Mouse (Mus musculus): ENCODE results near the gene Reep3. TPM values are rescaled to one million over a fixed set of nuclear protein-coding genes. Genes with fewer than 3 reads are reported as not detected.

The Reep3 gene
- polyA plus RNA-seq, 1 experiment = 47.9 TPM

DNA sequence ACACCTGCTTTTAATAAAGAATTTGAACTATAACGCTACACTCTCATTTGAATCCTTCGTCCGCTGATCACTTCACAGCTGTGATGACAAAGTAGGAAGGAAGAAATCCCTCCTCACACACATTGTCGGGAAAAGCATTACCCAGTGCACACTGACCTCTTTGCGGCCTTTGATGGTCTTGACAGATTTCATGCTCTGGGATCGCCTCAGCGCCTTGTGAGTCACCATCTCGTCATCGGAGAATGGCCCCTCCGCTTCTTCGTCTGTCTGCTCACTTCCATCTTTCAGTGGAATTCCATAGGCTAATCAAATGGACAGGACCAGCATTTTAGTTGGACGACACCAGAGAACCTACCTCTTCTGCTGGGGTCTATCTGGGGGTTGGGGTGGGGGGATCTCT lies 82.0 kb downstream of the Reep3 start:
- TF ChIP-seq EP300 (IDR thresholded peaks at IDR 0.05; ENCODE audit: insufficient read depth, low read depth, low read length) = no peak
- TF ChIP-seq POLR2A (IDR thresholded peaks at IDR 0.05; ENCODE audit: insufficient read depth, low read length) = no peak
- TF ChIP-seq CTCF (IDR thresholded peaks at IDR 0.05; ENCODE audit: low read depth, low read length) = no peak

DNA sequence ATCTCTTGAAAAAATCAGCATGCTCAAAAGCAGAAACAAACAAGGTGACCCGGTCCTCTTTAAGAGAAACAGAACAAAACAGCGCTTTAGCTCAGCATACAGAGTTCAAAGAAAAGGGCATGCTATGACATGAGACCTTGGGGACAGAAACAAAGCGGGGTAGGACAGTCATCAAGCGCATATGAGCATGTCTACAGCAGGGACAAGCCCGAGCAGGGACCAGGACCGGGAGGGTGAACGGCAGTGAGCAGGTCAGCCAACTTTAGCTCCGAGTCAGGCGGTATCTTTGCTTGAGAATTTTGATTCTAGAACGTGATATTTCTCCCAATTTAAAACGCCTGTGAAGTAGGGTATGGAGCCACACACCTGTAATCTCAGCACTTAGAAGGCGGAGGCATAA lies 86.2 kb downstream of the Reep3 start:
- Histone ChIP-seq H3K36me3 (ENCODE audit: control insufficient read depth, insufficient read depth, low read length, poor library complexity, severe bottlenecking) (peaks cover 7% of the 10 kb centered on the region; the same call in 1 of the 2 replicates), H3K27ac (ENCODE audit: insufficient read depth, low read length) (peak overlapping the region; percentile 14)
- TF ChIP-seq EP300 (IDR thresholded peaks at IDR 0.05; ENCODE audit: insufficient read depth, low read depth, low read length) (peak; percentile 51; the same call in 1 of the 2 replicates), CTCF (IDR thresholded peaks at IDR 0.05; ENCODE audit: low read depth, low read length) (no peak), POLR2A (IDR thresholded peaks at IDR 0.05; ENCODE audit: insufficient read depth, low read length) (no peak)

More for the DNA sequence above, 82.0 kb downstream of the Reep3 start:
- Histone ChIP-seq H3K9ac (ENCODE audit: low read depth, poor library complexity, severe bottlenecking) (no peak overlapping the region), H3K36me3 (ENCODE audit: control insufficient read depth, insufficient read depth, low read length, poor library complexity, severe bottlenecking) (peaks cover 7% of the 10 kb centered on the region; the same call in 1 of the 2 replicates), H3K4me3 (ENCODE audit: low read depth, low read length) (no peak overlapping the region), H3K27ac (ENCODE audit: insufficient read depth, low read length) (no peak overlapping the region), H3K27me3 (ENCODE audit: control insufficient read depth, insufficient read depth, low read length, poor library complexity, severe bottlenecking) (no peaks in the 10 kb centered on the region), H3K9me3 (replicated peaks; ENCODE audit: control insufficient read depth, insufficient read depth, low read length, poor library complexity, severe bottlenecking) (no peaks in the 10 kb centered on the region), H3K4me1 (ENCODE audit: control insufficient read depth, insufficient read depth, low read length) (peaks cover 14% of the 10 kb centered on the region)

DNA sequence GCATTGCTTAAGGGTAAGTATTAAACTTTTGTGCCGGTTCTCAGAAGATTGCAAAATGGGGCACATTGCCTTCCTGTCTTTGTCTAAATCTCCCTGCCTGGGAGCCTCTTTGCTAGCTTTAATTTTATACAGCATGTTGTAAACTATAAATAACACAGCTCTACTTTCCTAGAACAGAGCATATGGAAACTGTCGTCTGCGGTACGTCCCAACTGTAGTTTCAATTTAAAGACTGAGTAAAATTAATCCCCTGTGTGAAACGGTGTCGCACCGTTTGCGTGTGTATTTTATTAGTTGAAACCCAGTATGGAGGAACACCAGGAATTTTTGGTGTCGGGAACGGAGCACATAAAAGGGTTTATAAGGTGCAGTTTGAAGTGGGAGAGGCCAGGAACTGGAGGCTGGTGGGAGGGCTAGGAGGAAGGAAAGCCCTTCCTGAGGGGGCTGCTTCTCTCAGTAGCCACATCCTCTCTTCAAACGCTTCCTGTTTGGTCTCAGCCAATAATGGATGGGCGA lies 92.2 kb downstream of the Reep3 start:
- Histone ChIP-seq H3K27me3 (ENCODE audit: control insufficient read depth, insufficient read depth, low read length, poor library complexity, severe bottlenecking) (no peaks in the 10 kb centered on the region), H3K9me3 (replicated peaks; ENCODE audit: control insufficient read depth, insufficient read depth, low read length, poor library complexity, severe bottlenecking) (peaks cover 12% of the 10 kb centered on the region), H3K36me3 (ENCODE audit: control insufficient read depth, insufficient read depth, low read length, poor library complexity, severe bottlenecking) (no peaks in the 10 kb centered on the region), H3K9ac (ENCODE audit: low read depth, poor library complexity, severe bottlenecking) (peak overlapping the region; percentile 47), H3K4me3 (ENCODE audit: low read depth, low read length) (no peak overlapping the region), H3K27ac (ENCODE audit: insufficient read depth, low read length) (peak overlapping the region; percentile 99), H3K4me1 (ENCODE audit: control insufficient read depth, insufficient read depth, low read length) (no peaks in the 10 kb centered on the region)
- no peak for TF ChIP-seq POLR2A (IDR thresholded peaks at IDR 0.05; ENCODE audit: insufficient read depth, low read length)
- TF ChIP-seq EP300 (IDR thresholded peaks at IDR 0.05; ENCODE audit: insufficient read depth, low read depth, low read length) = no peak
- no peak for TF ChIP-seq CTCF (IDR thresholded peaks at IDR 0.05; ENCODE audit: low read depth, low read length)

More for the DNA sequence above, 86.2 kb downstream of the Reep3 start:
- Histone ChIP-seq H3K4me1 (ENCODE audit: control insufficient read depth, insufficient read depth, low read length) (peaks cover 5% of the 10 kb centered on the region), H3K27me3 (ENCODE audit: control insufficient read depth, insufficient read depth, low read length, poor library complexity, severe bottlenecking) (no peaks in the 10 kb centered on the region), H3K9ac (ENCODE audit: low read depth, poor library complexity, severe bottlenecking) (no peak overlapping the region), H3K4me3 (ENCODE audit: low read depth, low read length) (peak overlapping the region; percentile 6; the same call in 1 of the 2 replicates), H3K9me3 (replicated peaks; ENCODE audit: control insufficient read depth, insufficient read depth, low read length, poor library complexity, severe bottlenecking) (no peaks in the 10 kb centered on the region)

DNA sequence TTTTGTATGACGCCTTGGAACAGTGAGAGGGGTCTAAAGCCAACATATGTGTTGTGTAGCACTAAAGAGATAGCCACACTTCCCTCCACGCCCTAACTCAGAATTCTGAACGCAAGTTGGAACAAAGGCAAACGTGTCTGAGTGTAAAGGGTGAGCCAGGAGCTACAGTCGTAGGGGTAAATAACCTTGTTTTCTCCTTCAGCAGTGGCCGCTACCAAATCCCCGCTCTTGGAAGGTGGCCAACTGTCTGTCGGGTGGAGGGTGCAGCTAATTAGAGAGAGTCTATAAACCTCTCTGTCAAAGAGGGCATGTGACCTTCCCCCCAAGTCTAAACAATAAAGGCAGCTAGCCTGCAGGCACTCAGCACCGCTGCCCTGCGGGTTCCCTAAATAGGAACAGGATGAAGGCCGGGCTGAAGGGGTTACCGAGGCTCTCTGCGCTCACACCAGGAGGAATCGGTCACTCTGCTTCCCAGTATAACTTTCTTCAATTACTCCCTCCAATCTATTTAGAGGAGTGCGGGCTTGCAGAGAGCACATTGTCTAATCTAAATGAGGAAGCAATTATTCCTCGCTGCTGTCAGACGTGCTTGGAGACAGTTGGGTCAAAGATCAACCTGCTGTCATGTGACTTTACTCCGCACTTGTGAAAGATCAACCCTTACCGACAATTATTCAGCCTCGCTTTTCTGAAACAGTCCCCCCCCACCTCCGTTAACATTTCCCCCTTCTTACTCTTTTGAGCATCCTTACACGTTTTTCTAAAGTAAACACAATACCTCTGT lies 92.8 kb downstream of the Reep3 start:
- Histone ChIP-seq H3K9me3 (replicated peaks; ENCODE audit: control insufficient read depth, insufficient read depth, low read length, poor library complexity, severe bottlenecking) (peaks cover 15% of the 10 kb centered on the region), H3K36me3 (ENCODE audit: control insufficient read depth, insufficient read depth, low read length, poor library complexity, severe bottlenecking) (no peaks in the 10 kb centered on the region), H3K4me3 (ENCODE audit: low read depth, low read length) (peak overlapping the region; percentile 20), H3K4me1 (ENCODE audit: control insufficient read depth, insufficient read depth, low read length) (no peaks in the 10 kb centered on the region), H3K9ac (ENCODE audit: low read depth, poor library complexity, severe bottlenecking) (peak overlapping the region; percentile 47), H3K27ac (ENCODE audit: insufficient read depth, low read length) (peak overlapping the region; percentile 99), H3K27me3 (ENCODE audit: control insufficient read depth, insufficient read depth, low read length, poor library complexity, severe bottlenecking) (no peaks in the 10 kb centered on the region)
- TF ChIP-seq EP300 (IDR thresholded peaks at IDR 0.05; ENCODE audit: insufficient read depth, low read depth, low read length) = peak; percentile 94
- no peak for TF ChIP-seq POLR2A (IDR thresholded peaks at IDR 0.05; ENCODE audit: insufficient read depth, low read length)
- no peak for TF ChIP-seq CTCF (IDR thresholded peaks at IDR 0.05; ENCODE audit: low read depth, low read length)

DNA sequence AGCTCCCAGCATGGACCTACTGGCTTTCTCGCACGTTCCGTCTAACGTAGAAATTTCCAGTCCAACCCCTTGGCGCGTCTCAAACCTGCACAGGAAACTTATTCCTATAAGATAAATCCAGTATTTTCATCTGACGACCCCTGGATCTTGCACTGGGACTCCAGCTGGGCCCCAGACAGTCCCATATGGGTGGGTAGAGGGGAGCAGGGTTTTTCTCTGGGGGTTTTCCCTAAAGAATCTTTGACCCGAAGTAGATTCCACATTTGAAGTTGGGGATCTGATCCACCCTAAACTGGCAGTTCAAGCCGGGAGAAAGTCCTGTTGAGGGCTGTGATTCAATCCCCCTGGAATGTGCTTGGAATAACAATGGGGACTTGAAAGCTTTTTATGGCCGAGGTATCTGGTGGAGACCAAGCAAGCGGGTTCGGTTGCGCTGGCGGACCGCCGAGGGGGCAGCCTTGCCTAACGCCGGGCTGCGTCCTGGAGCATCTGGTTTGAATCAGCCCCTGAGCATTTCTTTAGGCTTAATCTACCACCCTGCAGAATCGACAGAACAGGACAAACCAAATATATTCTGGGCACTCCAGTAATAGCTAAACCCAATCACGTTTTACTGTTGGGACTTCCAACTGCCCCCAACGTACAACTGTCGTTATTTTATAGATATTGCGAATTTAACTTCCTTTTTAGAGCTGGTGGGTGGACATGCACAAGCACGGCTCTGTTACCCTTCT lies 93.6 kb downstream of the Reep3 start:
- Histone ChIP-seq H3K4me3 (ENCODE audit: low read depth, low read length) (peak overlapping the region; percentile 57), H3K9ac (ENCODE audit: low read depth, poor library complexity, severe bottlenecking) (peak overlapping the region; percentile 67), H3K36me3 (ENCODE audit: control insufficient read depth, insufficient read depth, low read length, poor library complexity, severe bottlenecking) (no peaks in the 10 kb centered on the region), H3K9me3 (replicated peaks; ENCODE audit: control insufficient read depth, insufficient read depth, low read length, poor library complexity, severe bottlenecking) (peaks cover 15% of the 10 kb centered on the region), H3K27ac (ENCODE audit: insufficient read depth, low read length) (peak overlapping the region; percentile 99), H3K27me3 (ENCODE audit: control insufficient read depth, insufficient read depth, low read length, poor library complexity, severe bottlenecking) (no peaks in the 10 kb centered on the region), H3K4me1 (ENCODE audit: control insufficient read depth, insufficient read depth, low read length) (no peaks in the 10 kb centered on the region)
- TF ChIP-seq EP300 (IDR thresholded peaks at IDR 0.05; ENCODE audit: insufficient read depth, low read depth, low read length) = peak; percentile 96
- TF ChIP-seq CTCF (IDR thresholded peaks at IDR 0.05; ENCODE audit: low read depth, low read length) = no peak

Measured in ES-Bruce4 (cell line).